ENCODE assay signal across 9 mouse cellular contexts in the genomic region with DNA sequence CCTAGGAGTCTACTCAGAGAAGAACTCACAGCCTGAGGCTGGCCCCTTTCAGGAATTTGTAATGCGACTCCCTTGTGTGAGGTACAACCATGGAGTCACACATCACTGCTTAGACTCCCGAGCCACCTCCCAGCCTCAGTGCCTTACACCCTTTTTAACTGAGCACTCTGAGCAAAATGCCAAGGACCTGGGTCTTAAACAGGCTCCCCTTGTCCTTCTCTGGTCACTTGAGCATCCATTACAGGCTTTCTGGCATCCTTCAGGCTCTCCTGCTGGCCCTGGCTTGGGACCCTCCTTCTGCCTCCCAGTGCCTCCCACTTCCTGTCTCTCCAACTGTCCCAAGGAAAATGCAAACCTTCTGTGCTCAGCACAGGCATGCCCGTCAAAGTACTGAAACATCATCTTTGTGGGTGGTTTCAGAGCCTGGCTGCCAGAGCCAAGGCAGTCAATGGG.
DNase-seq lines count a peak whose midpoint lies in the region; ATAC-seq and TF ChIP-seq lines count a peak whose summit lies in the region.
"Had no signal": no experiment of that assay in that cellular context is flagged by ENCODE, and none has a peak within 500 bp of the region (broad histone marks: within the 10 kb centered on the region; RNA-seq: fewer than 3 reads in every experiment).

No protein-coding gene starts in this region.

- H3K36me3 ChIP-seq in intestine, embryonic 15.5 days, result no peaks in the 10 kb centered on the region
- no peaks in the 10 kb centered on the region for H3K36me3 ChIP-seq in intestine, postnatal 0 days (ENCODE audit: control insufficient read depth, insufficient read depth)
- no peaks in the 10 kb centered on the region for H3K36me3 ChIP-seq in midbrain, embryonic 11.5 days (ENCODE audit: control insufficient read depth, insufficient read depth, low read length)
- H3K36me3 ChIP-seq in midbrain, embryonic 15.5 days (replicated peaks), result no peaks in the 10 kb centered on the region
- H3K36me3 ChIP-seq in embryonic facial prominence, embryonic 14.5 days (ENCODE audit: control insufficient read depth, insufficient read depth, low read length), result no peaks in the 10 kb centered on the region
- H3K36me3 ChIP-seq in stomach, postnatal 0 days (ENCODE audit: control insufficient read depth, insufficient read depth, low read length), result no peaks in the 10 kb centered on the region

- no peak overlapping the region for H3K9ac ChIP-seq in intestine, embryonic 15.5 days
- H3K9ac ChIP-seq in intestine, postnatal 0 days (ENCODE audit: low read depth, low read length), result no peak overlapping the region
- H3K9ac ChIP-seq in midbrain, embryonic 11.5 days (ENCODE audit: low read length), result no peak overlapping the region
- H3K9ac ChIP-seq in midbrain, embryonic 15.5 days, result no peak overlapping the region
- no peak overlapping the region for H3K9ac ChIP-seq in embryonic facial prominence, embryonic 14.5 days (ENCODE audit: low read depth, low read length)
- H3K9ac ChIP-seq in stomach, postnatal 0 days (ENCODE audit: low read length), result no peak overlapping the region

- peaks cover 10% of the 10 kb centered on the region; the same call in 1 of the 2 replicates for H3K4me1 ChIP-seq in intestine, embryonic 15.5 days (replicated peaks)
- H3K4me1 ChIP-seq in intestine, postnatal 0 days (replicated peaks; ENCODE audit: control insufficient read depth, insufficient read depth, low read length), result no peaks in the 10 kb centered on the region
- no peaks in the 10 kb centered on the region for H3K4me1 ChIP-seq in midbrain, embryonic 11.5 days (ENCODE audit: control insufficient read depth, insufficient read depth, low read length)
- no peaks in the 10 kb centered on the region for H3K4me1 ChIP-seq in midbrain, embryonic 15.5 days
- peaks cover 11% of the 10 kb centered on the region; the same call in 1 of the 2 replicates for H3K4me1 ChIP-seq in embryonic facial prominence, embryonic 14.5 days (ENCODE audit: control insufficient read depth, insufficient read depth, low read length)
- no peaks in the 10 kb centered on the region for H3K4me1 ChIP-seq in stomach, postnatal 0 days (replicated peaks; ENCODE audit: control insufficient read depth, insufficient read depth)

- no peak overlapping the region for H3K4me2 ChIP-seq in intestine, embryonic 15.5 days (replicated peaks)
- H3K4me2 ChIP-seq in intestine, postnatal 0 days (replicated peaks; ENCODE audit: low read depth), result no peak overlapping the region
- H3K4me2 ChIP-seq in midbrain, embryonic 11.5 days, result no peak overlapping the region
- H3K4me2 ChIP-seq in midbrain, embryonic 15.5 days, result no peak overlapping the region
- H3K4me2 ChIP-seq in embryonic facial prominence, embryonic 14.5 days (ENCODE audit: low read depth, low read length), result no peak overlapping the region
- no peak overlapping the region for H3K4me2 ChIP-seq in stomach, postnatal 0 days (replicated peaks; ENCODE audit: low read depth)

- no peak for TF ChIP-seq CTCF in intestine, postnatal 0 days (IDR thresholded peaks at IDR 0.05; ENCODE audit: low read depth)
- TF ChIP-seq CTCF in stomach, postnatal 0 days (IDR thresholded peaks at IDR 0.05; ENCODE audit: low read depth), result no peak

- no peak for TF ChIP-seq EP300 in stomach, postnatal 0 days (optimal IDR thresholded peaks at IDR 0.05)

- no peaks in the 10 kb centered on the region for H3K9me3 ChIP-seq in intestine, embryonic 15.5 days
- no peaks in the 10 kb centered on the region for H3K9me3 ChIP-seq in intestine, postnatal 0 days (ENCODE audit: control insufficient read depth)
- no peaks in the 10 kb centered on the region; the same call in 1 of the 2 replicates for H3K9me3 ChIP-seq in midbrain, embryonic 11.5 days (ENCODE audit: control insufficient read depth, low read length)
- no peaks in the 10 kb centered on the region for H3K9me3 ChIP-seq in midbrain, embryonic 15.5 days
- no peaks in the 10 kb centered on the region for H3K9me3 ChIP-seq in embryonic facial prominence, embryonic 14.5 days (ENCODE audit: control insufficient read depth, low read length)
- no peaks in the 10 kb centered on the region for H3K9me3 ChIP-seq in stomach, postnatal 0 days (ENCODE audit: control insufficient read depth, low read length)

- 35% methylated on average over 3 of the region's 3 CpGs for WGBS in intestine, embryonic 15.5 days
- 59% methylated on average over 3 of the region's 3 CpGs for WGBS in intestine, postnatal 0 days
- WGBS in midbrain, embryonic 11.5 days, result 50% methylated on average over 3 of the region's 3 CpGs
- 33% methylated on average over 3 of the region's 3 CpGs for WGBS in midbrain, embryonic 15.5 days
- 16% methylated on average over 3 of the region's 3 CpGs for WGBS in embryonic facial prominence, embryonic 14.5 days
- WGBS in stomach, postnatal 0 days, result 31% methylated on average over 3 of the region's 3 CpGs

- no peak overlapping the region for H3K27ac ChIP-seq in intestine, embryonic 15.5 days
- no peak overlapping the region for H3K27ac ChIP-seq in intestine, postnatal 0 days (ENCODE audit: low read depth, low read length)
- H3K27ac ChIP-seq in midbrain, embryonic 11.5 days (ENCODE audit: low read depth, low read length), result no peak overlapping the region
- H3K27ac ChIP-seq in midbrain, embryonic 15.5 days, result no peak overlapping the region
- peak overlapping the region; percentile 74 for H3K27ac ChIP-seq in embryonic facial prominence, embryonic 14.5 days (replicated peaks; ENCODE audit: low read depth, low read length)
- H3K27ac ChIP-seq in stomach, postnatal 0 days (replicated peaks), result 0 out of 2 replicates have a peak overlapping the region, but pooled peaks have one; percentile 18
- H3K27ac ChIP-seq: left cerebral cortex, adult 2 months had no signal

- no peaks in the 10 kb centered on the region for H3K27me3 ChIP-seq in intestine, embryonic 15.5 days (replicated peaks)
- H3K27me3 ChIP-seq in intestine, postnatal 0 days (replicated peaks; ENCODE audit: control insufficient read depth, insufficient read depth, low read length), result no peaks in the 10 kb centered on the region
- H3K27me3 ChIP-seq in midbrain, embryonic 11.5 days (ENCODE audit: control insufficient read depth, insufficient read depth, low read length), result no peaks in the 10 kb centered on the region
- no peaks in the 10 kb centered on the region for H3K27me3 ChIP-seq in midbrain, embryonic 15.5 days (replicated peaks)
- H3K27me3 ChIP-seq in embryonic facial prominence, embryonic 14.5 days (replicated peaks; ENCODE audit: control insufficient read depth, insufficient read depth, low read length), result no peaks in the 10 kb centered on the region
- no peaks in the 10 kb centered on the region for H3K27me3 ChIP-seq in stomach, postnatal 0 days (ENCODE audit: control insufficient read depth, insufficient read depth, low read length)

- H3K4me3 ChIP-seq in intestine, embryonic 15.5 days (replicated peaks), result no peak overlapping the region
- no peak overlapping the region for H3K4me3 ChIP-seq in intestine, postnatal 0 days (ENCODE audit: low read depth, low read length)
- H3K4me3 ChIP-seq in midbrain, embryonic 11.5 days (ENCODE audit: low read depth, low read length), result no peak overlapping the region
- H3K4me3 ChIP-seq in midbrain, embryonic 15.5 days, result no peak overlapping the region
- no peak overlapping the region for H3K4me3 ChIP-seq in embryonic facial prominence, embryonic 14.5 days (ENCODE audit: low read depth, low read length)
- H3K4me3 ChIP-seq in stomach, postnatal 0 days (ENCODE audit: low read depth, low read length), result no peak overlapping the region
- H3K4me3 ChIP-seq: left cerebral cortex, adult 2 months had no signal

- peak; percentile 87 for DNase-seq in midbrain, embryonic 11.5 days (ENCODE audit: low spot score, missing footprints)
- DNase-seq in embryonic facial prominence, embryonic 14.5 days (ENCODE audit: low spot score), result peak; percentile 78
- peak; percentile 11 for DNase-seq in stomach, postnatal 0 days (ENCODE audit: low spot score)
- DNase-seq in testis, postnatal 10 days (ENCODE audit: low spot score), result no peak
- DNase-seq: heart, postnatal 14 days had no signal

- ATAC-seq in intestine, embryonic 15.5 days, result peak; percentile 30; the same call in 1 of the 2 replicates
- no peak for ATAC-seq in intestine, postnatal 0 days
- no peak for ATAC-seq in midbrain, embryonic 11.5 days (ENCODE audit: low FRiP score)
- ATAC-seq in midbrain, embryonic 15.5 days (replicated peaks), result no peak
- ATAC-seq in embryonic facial prominence, embryonic 14.5 days (ENCODE audit: low read depth), result peak; percentile 80
- no peak for ATAC-seq in stomach, postnatal 0 days (ENCODE audit: low FRiP score, low TSS enrichment)

Comparison
In these comparisons a context has a peak if more than half of its experiments do, and no peak if none do; other contexts are left out.
1. ATAC-seq: peak in intestine, embryonic 15.5 days (single experiment) and embryonic facial prominence, embryonic 14.5 days (single experiment); none in intestine, postnatal 0 days (single experiment), midbrain, embryonic 11.5 days (single experiment), midbrain, embryonic 15.5 days (single experiment) and stomach, postnatal 0 days (single experiment).
2. H3K27ac ChIP-seq: peak in embryonic facial prominence, embryonic 14.5 days (single experiment) and stomach, postnatal 0 days (single experiment); none in intestine, embryonic 15.5 days (single experiment), intestine, postnatal 0 days (single experiment), midbrain, embryonic 11.5 days (single experiment) and midbrain, embryonic 15.5 days (single experiment).